Mouse (Mus musculus) embryonic facial prominence, embryonic 12.5 days (tissue): ENCODE data around the gene Tyw1. TPM values are rescaled to one million over a fixed set of nuclear protein-coding genes. Genes with fewer than 3 reads are reported as not detected.

Experiments used
- ATAC-seq: fragments of 200-750 bp; cut with Nextera tagmentation; 2 replicates; pipeline ENCODE4 v1.8.0; 2017; ENCODE audit not compliant: insufficient number of reproducible peaks, insufficient read depth, low FRiP score, low TSS enrichment
- H3K27ac ChIP-seq: fragments of 300-500 bp; sonication (generic); 2 replicates; pipeline ENCODE4 v1.5.1; 2016; ENCODE audit warnings: mild to moderate bottlenecking
- H3K27me3 ChIP-seq: fragments of 300-500 bp; sonication (generic); 2 replicates; pipeline ENCODE4 v1.6.1; 2016; ENCODE audit warnings: mild to moderate bottlenecking, moderate library complexity
- H3K36me3 ChIP-seq: fragments of 300-500 bp; sonication (generic); 2 replicates; pipeline ENCODE4 v1.6.1; 2016; ENCODE audit warnings: mild to moderate bottlenecking
- H3K4me1 ChIP-seq: fragments of 300-500 bp; sonication (generic); 2 replicates; pipeline ENCODE4 v1.6.1; 2016
- H3K4me2 ChIP-seq: fragments of 300-500 bp; sonication (generic); replicated peaks from 2 replicates; pipeline ENCODE4 v1.6.1; 2016; ENCODE audit warnings: mild to moderate bottlenecking, moderate library complexity
- H3K4me3 ChIP-seq: fragments of 300-500 bp; sonication (generic); 2 replicates; pipeline ENCODE4 v1.5.1; 2016; ENCODE audit warnings: mild to moderate bottlenecking
- H3K9ac ChIP-seq: fragments of 300-500 bp; sonication (generic); 2 replicates; pipeline ENCODE4 v1.6.1; 2016; ENCODE audit warnings: mild to moderate bottlenecking, moderate library complexity
- H3K9me3 ChIP-seq: fragments of 300-500 bp; sonication (generic); 2 replicates; pipeline ENCODE4 v1.6.1; 2016; ENCODE audit warnings: mild to moderate bottlenecking, moderate library complexity
- WGBS: fragments of 180-500 bp; shearing (Covaris S2); methylation state at CpG from one replicate; pipeline ENCODE4 v1.1.7; 2016; 5-methylcytosine and 5-hydroxymethylcytosine counted together
- polyA plus RNA-seq: library from polyadenylated mRNA; unstranded; fragments of >200 nt; fragmentation: Nextera tagmentation; extraction: Ambion mirVana; gene quantifications from 2 replicates; pipeline ENCODE4 v1.2.1, GENCODE M21; 2016

Tyw1 gene
- 29.8 and 30.4 TPM in 2 replicates for polyA plus RNA-seq

GRCm38 (mm10) chr5:130255017-130255720 is at the start of gene Tyw1, which contains the start of gene Sbds:
Tyw1 (plus strand) TSS chr5:130255619.
Sbds (minus strand) TSS chr5:130255530.
- H3K4me3 ChIP-seq = peak within 1 kb of the TSS; percentile 69
- under 1% methylated on average over 52 of the region's 52 CpGs for WGBS
- ATAC-seq = peak; percentile 87
- no peaks in the 10 kb centered on the region for H3K27me3 ChIP-seq
- H3K9ac ChIP-seq = peak within 1 kb of the TSS; percentile 69
- H3K27ac ChIP-seq = peak within 1 kb of the TSS; percentile 69
- peaks cover 26% of the 10 kb centered on the region for H3K36me3 ChIP-seq
- peaks cover 10% of the 10 kb centered on the region; the same call in 1 of the 2 replicates for H3K4me1 ChIP-seq
- H3K9me3 ChIP-seq = no peaks in the 10 kb centered on the region
- peak within 1 kb of the TSS; percentile 71 for H3K4me2 ChIP-seq

- H3K4me2 ChIP-seq = no peak overlapping the region
- H3K36me3 ChIP-seq = peaks cover 47% of the 10 kb centered on the region
- no peak overlapping the region for H3K27ac ChIP-seq
- no peaks in the 10 kb centered on the region for H3K4me1 ChIP-seq
- no peak overlapping the region for H3K9ac ChIP-seq
- whole genome bisulfite sequencing = 91% methylated on average over 4 of the region's 4 CpGs
- no peak overlapping the region for H3K4me3 ChIP-seq
- ATAC-seq = no peak
- no peaks in the 10 kb centered on the region for H3K27me3 ChIP-seq
- H3K9me3 ChIP-seq = no peaks in the 10 kb centered on the region
Observed at GRCm38 (mm10) chr5:130207299-130207698, 48.1 kb upstream of the Tyw1 start.

GRCm38 (mm10) chr5:130212956-130213355 is 42.5 kb upstream of the Tyw1 start:
- no peak overlapping the region for H3K9ac ChIP-seq
- no peaks in the 10 kb centered on the region for H3K9me3 ChIP-seq
- H3K4me1 ChIP-seq = no peaks in the 10 kb centered on the region
- H3K27me3 ChIP-seq = no peaks in the 10 kb centered on the region
- WGBS = 93% methylated on average over 11 of the region's 11 CpGs
- no peak for ATAC-seq
- peaks cover 55% of the 10 kb centered on the region for H3K36me3 ChIP-seq
- H3K4me3 ChIP-seq = no peak overlapping the region
- H3K27ac ChIP-seq = no peak overlapping the region
- no peak overlapping the region for H3K4me2 ChIP-seq

- ATAC-seq = no peak
- H3K9ac ChIP-seq = no peak within 1 kb of the TSS
- H3K36me3 ChIP-seq = peaks cover 22% of the 10 kb centered on the region
- no peaks in the 10 kb centered on the region for H3K9me3 ChIP-seq
- no peak within 1 kb of the TSS for H3K27ac ChIP-seq
- no peaks in the 10 kb centered on the region for H3K4me1 ChIP-seq
- 84% methylated on average over 7 of the region's 7 CpGs for WGBS
- no peak within 1 kb of the TSS for H3K4me3 ChIP-seq
- no peak within 1 kb of the TSS for H3K4me2 ChIP-seq
- H3K27me3 ChIP-seq = no peaks in the 10 kb centered on the region
Observed at GRCm38 (mm10) chr5:130216781-130217180, 38.6 kb upstream of the Tyw1 start, which contains the start of gene Tmem248. Tmem248 (plus strand) TSS chr5:130217081.

GRCm38 (mm10) chr5:130217406-130217805 is 38.0 kb upstream of the Tyw1 start:
- H3K36me3 ChIP-seq = peaks cover 17% of the 10 kb centered on the region
- no peak overlapping the region for H3K27ac ChIP-seq
- no peaks in the 10 kb centered on the region for H3K4me1 ChIP-seq
- WGBS = 81% methylated on average over 4 of the region's 4 CpGs
- H3K9ac ChIP-seq = no peak overlapping the region
- no peaks in the 10 kb centered on the region for H3K9me3 ChIP-seq
- H3K4me2 ChIP-seq = no peak overlapping the region
- no peak for ATAC-seq
- H3K4me3 ChIP-seq = no peak overlapping the region
- no peaks in the 10 kb centered on the region for H3K27me3 ChIP-seq

GRCm38 (mm10) chr5:130218336-130218735 is 37.1 kb upstream of the Tyw1 start:
- H3K27ac ChIP-seq = no peak overlapping the region
- 93% methylated on average over 5 of the region's 5 CpGs for WGBS
- H3K27me3 ChIP-seq = no peaks in the 10 kb centered on the region
- no peak overlapping the region for H3K4me3 ChIP-seq
- H3K4me2 ChIP-seq = no peak overlapping the region
- H3K4me1 ChIP-seq = peaks cover 5% of the 10 kb centered on the region
- no peak overlapping the region for H3K9ac ChIP-seq
- no peak for ATAC-seq
- H3K36me3 ChIP-seq = peaks cover 10% of the 10 kb centered on the region; the same call in 1 of the 2 replicates
- H3K9me3 ChIP-seq = no peaks in the 10 kb centered on the region

GRCm38 (mm10) chr5:130221316-130221715 is 34.1 kb upstream of the Tyw1 start:
- Histone ChIP-seq H3K4me1 (peaks cover 14% of the 10 kb centered on the region), H3K27ac (no peak overlapping the region), H3K9ac (no peak overlapping the region), H3K36me3 (peaks cover 3% of the 10 kb centered on the region; the same call in 1 of the 2 replicates), H3K4me2 (peak overlapping the region; percentile 70), H3K27me3 (no peaks in the 10 kb centered on the region), H3K9me3 (no peaks in the 10 kb centered on the region), H3K4me3 (peak overlapping the region; percentile 99)
- no peak for ATAC-seq
- 49% methylated on average over 2 of the region's 2 CpGs for WGBS

- Histone ChIP-seq H3K4me2 (peak overlapping the region; percentile 70), H3K9ac (peak overlapping the region; percentile 95), H3K9me3 (no peaks in the 10 kb centered on the region), H3K36me3 (peaks cover 3% of the 10 kb centered on the region; the same call in 1 of the 2 replicates), H3K4me1 (peaks cover 14% of the 10 kb centered on the region), H3K27me3 (no peaks in the 10 kb centered on the region), H3K4me3 (peak overlapping the region; percentile 99), H3K27ac (peak overlapping the region; percentile 85; the same call in 1 of the 2 replicates)
- under 1% methylated on average over 10 of the region's 10 CpGs for WGBS
- ATAC-seq = peak; percentile 44; the same call in 1 of the 2 replicates
Observed at GRCm38 (mm10) chr5:130221760-130222145, 33.7 kb upstream of the Tyw1 start.

GRCm38 (mm10) chr5:130222146-130223004 is 33.0 kb upstream of the Tyw1 start:
- ATAC-seq = peak; percentile 61

GRCm38 (mm10) chr5:130226790-130227189 is 28.6 kb upstream of the Tyw1 start:
- Histone ChIP-seq H3K9me3 (no peaks in the 10 kb centered on the region), H3K4me1 (peaks cover 14% of the 10 kb centered on the region), H3K4me2 (no peak overlapping the region), H3K27ac (no peak overlapping the region), H3K9ac (no peak overlapping the region), H3K4me3 (no peak overlapping the region), H3K36me3 (peaks cover 23% of the 10 kb centered on the region), H3K27me3 (no peaks in the 10 kb centered on the region)
- ATAC-seq = no peak
- WGBS = 90% methylated on average over 3 of the region's 3 CpGs

More at GRCm38 (mm10) chr5:130222146-130223004, 33.0 kb upstream of the Tyw1 start:
- H3K27me3 ChIP-seq = no peaks in the 10 kb centered on the region
- peaks cover 14% of the 10 kb centered on the region for H3K4me1 ChIP-seq
- peaks cover 3% of the 10 kb centered on the region; the same call in 1 of the 2 replicates for H3K36me3 ChIP-seq
- peak overlapping the region; percentile 95 for H3K9ac ChIP-seq
- peak overlapping the region; percentile 99 for H3K4me3 ChIP-seq
- no peaks in the 10 kb centered on the region for H3K9me3 ChIP-seq
- H3K27ac ChIP-seq = peak overlapping the region; percentile 85
- H3K4me2 ChIP-seq = peak overlapping the region; percentile 70
- WGBS = under 1% methylated on average over 88 of the region's 88 CpGs

GRCm38 (mm10) chr5:130228120-130228519 is 27.3 kb upstream of the Tyw1 start:
- Histone ChIP-seq H3K27me3 (no peaks in the 10 kb centered on the region), H3K27ac (no peak overlapping the region), H3K4me2 (no peak overlapping the region), H3K36me3 (peaks cover 37% of the 10 kb centered on the region), H3K9ac (no peak overlapping the region), H3K4me1 (peaks cover 11% of the 10 kb centered on the region), H3K4me3 (no peak overlapping the region), H3K9me3 (no peaks in the 10 kb centered on the region)
- ATAC-seq = no peak
- 87% methylated on average over 4 of the region's 4 CpGs for WGBS
